Mouse (Mus musculus): ENCODE results near the gene Snai1.

- TF ChIP-seq USF1 (IDR thresholded peaks at IDR 0.05; ENCODE audit: low read depth) = no peak
- no peak for TF ChIP-seq CTCF (IDR thresholded peaks at IDR 0.05; ENCODE audit: control insufficient read depth, insufficient read depth, insufficient read length)
- no peak for TF ChIP-seq MYOD1 (IDR thresholded peaks at IDR 0.05; ENCODE audit: control insufficient read depth, insufficient read length, low read depth)
- TF ChIP-seq MYOG (IDR thresholded peaks at IDR 0.05; ENCODE audit: control insufficient read depth, extremely low read depth, insufficient read length) = no peak
- no peak for TF ChIP-seq CEBPB (IDR thresholded peaks at IDR 0.05; ENCODE audit: low read depth)
- TF ChIP-seq MAX (IDR thresholded peaks at IDR 0.05) = no peak
These were observed 6.5 kb downstream of the Snai1 start for GRCm38 (mm10) chr2:167544456-167544855.
